Mouse (Mus musculus) cerebellum, postnatal 36 days (tissue): ENCODE measurements at regions not wholly inside any gene's neighbourhood (a gene's known extent, or its start where the extent isn't known, plus 50 kb on each side); places are given as distances from the start of the nearest gene placed in this dataset.

ENCODE experiments used
- DNase-seq, 2 experiments: peaks; one replicate each; pipeline ENCODE4 v3.0.0; 2021 to 2022; ENCODE audit warnings: mixed read lengths in 2 of 2

- DNase-seq: no peak
These were observed 50.8 kb upstream of the Zfr start for GRCm38 (mm10) chr15:12066857-12067211.

DNA sequence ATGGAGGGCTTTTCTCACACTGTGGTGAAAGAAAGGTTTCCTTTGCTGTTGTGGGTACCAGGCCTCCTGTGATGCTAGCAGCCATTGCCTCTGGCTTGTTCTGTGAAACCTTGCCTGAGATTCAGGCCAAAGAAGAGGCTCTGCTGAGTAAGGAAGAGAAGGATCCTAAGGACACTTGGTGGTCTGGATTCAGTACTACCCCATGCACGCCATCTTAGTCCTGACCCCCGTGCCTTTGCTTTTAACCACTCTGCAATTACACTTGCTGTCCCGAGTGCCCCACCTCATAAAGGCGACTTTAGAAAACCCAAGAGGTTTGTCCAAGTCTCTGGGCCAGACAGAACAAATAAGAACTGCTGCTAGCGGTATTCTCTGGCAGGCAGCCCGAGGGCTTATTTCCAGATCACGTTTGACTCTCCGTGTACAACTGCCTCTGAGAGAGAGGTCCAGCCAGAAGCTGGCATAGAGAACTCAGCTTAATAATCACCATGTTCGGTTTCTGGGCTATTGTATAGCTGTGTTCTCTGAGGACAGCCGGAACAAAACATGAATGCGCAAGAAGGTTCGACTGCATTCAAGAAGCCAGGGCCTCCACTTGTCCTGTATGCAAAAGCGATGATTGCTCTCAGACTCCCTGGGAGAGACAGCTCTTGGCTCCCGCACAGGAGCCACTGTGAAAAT is 51.3 kb upstream of the Zfr start:
- DNase-seq: peak; percentile 67

GRCm38 (mm10) chr15:12054870-12055269 is 58.1 kb upstream of the Sub1 start:
- DNase-seq: no peak

DNA sequence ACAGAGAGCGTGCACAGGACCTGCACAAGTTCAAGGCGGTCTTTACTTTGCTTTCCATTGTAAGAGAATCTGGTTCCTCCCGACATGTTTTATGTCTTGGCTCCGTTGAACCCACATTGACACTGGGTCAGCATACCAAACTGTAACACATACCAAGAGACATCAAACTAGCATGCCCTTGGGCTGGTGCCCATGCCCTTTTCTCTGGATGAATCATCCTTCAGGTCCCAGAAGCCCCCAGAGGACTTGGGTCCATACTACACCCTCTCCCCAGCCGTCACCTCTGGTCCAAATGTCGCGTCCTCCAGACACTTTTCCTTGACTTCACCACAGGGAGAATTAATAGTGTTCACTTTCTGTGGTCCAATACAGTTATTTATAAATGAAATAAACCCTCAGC is 56.8 kb upstream of the Sub1 start:
- no peak for DNase-seq

- DNase-seq: no peak
These were observed 52.2 kb upstream of the Sub1 start for GRCm38 (mm10) chr15:12048965-12049364.

DNA sequence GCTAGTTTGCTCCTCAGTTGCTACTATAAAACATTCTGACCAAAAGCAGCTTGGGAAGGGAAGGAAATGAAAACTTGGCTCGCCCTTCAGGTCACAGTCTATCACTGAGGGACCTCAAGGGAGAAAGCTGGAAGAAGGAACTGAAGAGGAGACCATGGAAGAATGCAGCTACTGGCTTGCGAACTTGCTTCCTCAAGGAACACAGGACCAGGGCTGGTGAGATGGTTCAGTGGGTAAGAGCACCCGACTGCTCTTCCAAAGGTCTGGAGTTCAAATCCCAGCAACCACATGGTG is 51.4 kb upstream of the Sub1 start:
- DNase-seq: no peak

- DNase-seq: no peak
These were observed 50.8 kb upstream of the Sub1 start for GRCm38 (mm10) chr15:12047349-12048213.
